Mouse (Mus musculus) lung, postnatal 0 days (tissue): ENCODE measurements around the gene 2610301B20Rik.

Source experiments
- CTCF ChIP-seq: IDR thresholded peaks from 2 replicates; pipeline ENCODE4 v1.5.1; 2016; ENCODE audit warnings: antibody characterized with exemption, mild to moderate bottlenecking
- EP300 ChIP-seq: IDR thresholded peaks from 2 replicates; pipeline ENCODE4 v1.6.1; 2016; ENCODE audit warnings: antibody characterized with exemption, mild to moderate bottlenecking, control low read depth

DNA sequence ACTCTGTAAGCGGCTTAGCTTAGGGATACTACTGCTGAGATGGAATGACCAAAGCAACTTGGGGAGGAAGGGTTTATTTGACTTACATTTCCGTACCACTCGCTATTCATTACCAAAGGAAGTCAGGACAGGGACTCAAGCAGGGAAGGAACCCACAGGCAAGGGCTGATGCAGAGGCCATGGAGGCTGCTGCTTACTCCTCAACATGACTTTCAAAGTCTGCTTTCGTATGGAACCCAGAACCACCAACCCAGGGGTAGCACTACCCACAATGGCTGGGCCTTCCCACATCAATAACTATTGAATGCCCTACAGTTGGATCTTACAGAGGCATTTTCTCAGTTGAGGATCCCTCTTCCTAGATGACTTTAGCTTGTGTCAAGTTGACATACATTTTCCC is 52.1 kb downstream of the 2610301B20Rik start:
- TF ChIP-seq EP300, result no peak
- TF ChIP-seq CTCF, result no peak
